Mouse (Mus musculus) left cerebral cortex, adult 18-20 months (tissue): ENCODE measurements around the gene Rnase2a. TPM values are rescaled to one million over a fixed set of nuclear protein-coding genes. Genes with fewer than 3 reads are reported as not detected.
"Not testable (repeated sequence)": the region's sequence is repeated elsewhere in the genome, so short reads cannot be mapped to it uniquely, and the experiment has no call there.

Experiments used
- DNase-seq, 2 experiments: peaks; one replicate each; pipeline ENCODE4 v3.0.0; 2021 to 2022; ENCODE audit warnings: low spot score in 2 of 2, mixed read lengths in 1 of 2
- long read RNA-seq, 2 experiments: library from polyadenylated mRNA; stranded (forward); transcript quantifications; one replicate each; pipeline ENCODE4 v2.0.0; 2021
- total RNA-seq, 2 experiments: library from RNA; stranded (reverse); gene quantifications; 2 replicates each; pipeline ENCODE4 v1.2.3; 2021

Rnase2a gene
- not detected for total RNA-seq
- long read RNA-seq, experiment 1 = 0 reads
- long read RNA-seq, experiment 2 = 0 reads

- DNase-seq = no peak
These were observed at the start of gene Rnase2a for GRCm38 (mm10) chr14:51256041-51256440. Rnase2a (minus strand) TSS chr14:51256112.

- peak; percentile 3 to 8 for DNase-seq
These were observed 35.6 kb upstream of the Rnase2a start for GRCm38 (mm10) chr14:51291505-51291904.

DNA sequence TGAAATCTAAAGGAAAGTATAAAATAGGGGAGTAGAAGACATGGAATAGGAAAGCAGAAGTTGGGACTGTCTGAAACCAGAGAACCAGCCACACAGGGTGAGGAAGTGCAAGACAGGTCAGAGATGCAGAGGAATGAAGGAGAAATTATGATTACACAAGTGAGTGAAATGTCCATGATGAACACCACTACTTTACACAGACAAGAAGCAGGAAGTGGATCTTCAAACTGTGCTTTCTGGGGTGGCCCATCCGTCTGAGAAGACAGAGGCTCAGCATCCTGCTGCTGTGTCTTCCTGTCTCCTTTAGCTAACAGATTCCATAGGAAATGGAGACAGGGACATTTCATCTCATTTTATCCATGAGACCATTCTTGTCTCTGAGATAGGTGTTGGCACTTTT, 22.6 kb upstream of the Rnase2a start:
- not testable (repeated sequence) for DNase-seq

DNA sequence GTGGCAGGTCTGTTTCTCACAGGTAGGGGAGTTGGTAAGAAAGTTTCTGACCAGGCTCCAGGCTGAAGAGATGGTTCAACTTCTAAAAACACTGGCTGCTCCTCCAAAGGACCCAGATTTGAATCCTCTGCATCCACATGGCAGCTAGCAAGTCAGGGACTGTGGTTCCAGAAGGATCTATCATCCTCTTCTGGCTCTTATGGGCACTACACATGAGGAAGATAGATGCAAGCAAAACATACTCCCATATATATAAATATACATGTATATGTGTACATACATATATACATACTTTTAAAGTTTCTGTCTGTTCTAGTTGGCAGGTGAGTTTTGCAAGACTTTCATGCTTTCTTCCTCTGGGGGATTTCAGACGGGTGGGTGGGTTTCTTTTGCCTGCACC, 12.8 kb upstream of the Rnase2a start:
- DNase-seq = no peak

DNA sequence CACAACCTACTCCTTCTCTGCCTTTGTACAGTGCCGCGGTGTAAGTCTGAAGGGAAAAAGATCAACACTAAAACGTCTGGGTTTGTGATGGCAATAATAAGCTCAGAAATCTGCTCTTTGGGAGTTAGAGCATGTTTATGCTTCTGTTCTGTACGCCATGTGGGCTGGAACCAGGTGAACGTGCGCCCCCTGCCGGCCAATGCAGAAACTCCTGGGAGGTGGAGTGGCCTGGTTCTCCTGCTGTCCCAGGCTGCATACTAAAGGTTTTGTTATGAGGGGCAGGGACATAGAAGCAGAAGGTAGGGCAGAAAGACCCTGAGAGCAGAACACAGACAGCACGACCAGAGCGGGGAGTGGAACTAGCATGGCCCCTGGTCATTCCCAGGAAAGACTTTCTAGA, 10.2 kb upstream of the Rnase2a start:
- peak; percentile 72 to 79 for DNase-seq

- no peak for DNase-seq
These were observed 9.8 kb upstream of the Rnase2a start for GRCm38 (mm10) chr14:51265667-51266066.

- no peak for DNase-seq
These were observed 6.5 kb upstream of the Rnase2a start for GRCm38 (mm10) chr14:51262397-51262796.

DNA sequence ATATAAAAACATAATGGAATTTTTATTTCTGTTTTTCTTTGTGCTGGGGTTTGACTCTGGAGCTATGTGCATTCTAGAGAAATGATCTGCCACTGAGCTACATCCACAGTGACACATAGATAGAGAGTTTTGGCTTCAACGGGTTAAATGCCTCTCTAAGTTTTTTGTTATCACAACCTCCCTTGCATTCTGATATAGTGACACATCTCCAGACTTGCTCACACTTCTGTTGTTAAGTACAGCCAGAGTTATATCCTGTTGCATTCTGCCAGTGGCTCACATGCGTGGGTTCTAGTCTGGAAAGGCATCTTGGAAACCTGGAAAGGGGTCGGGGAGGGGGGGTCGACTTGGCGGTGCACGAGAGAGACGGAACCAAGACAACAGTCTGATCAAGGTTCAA, 3.8 kb upstream of the Rnase2a start:
- no peak for DNase-seq

- DNase-seq = no peak
These were observed 2.3 kb downstream of the Rnase2a start for GRCm38 (mm10) chr14:51253569-51253968.

- DNase-seq = not testable (repeated sequence)
These were observed 3.7 kb downstream of the Rnase2a start for GRCm38 (mm10) chr14:51252206-51252605.

GRCm38 (mm10) chr14:51250348-51250747, 5.6 kb downstream of the Rnase2a start:
- DNase-seq = no peak

DNA sequence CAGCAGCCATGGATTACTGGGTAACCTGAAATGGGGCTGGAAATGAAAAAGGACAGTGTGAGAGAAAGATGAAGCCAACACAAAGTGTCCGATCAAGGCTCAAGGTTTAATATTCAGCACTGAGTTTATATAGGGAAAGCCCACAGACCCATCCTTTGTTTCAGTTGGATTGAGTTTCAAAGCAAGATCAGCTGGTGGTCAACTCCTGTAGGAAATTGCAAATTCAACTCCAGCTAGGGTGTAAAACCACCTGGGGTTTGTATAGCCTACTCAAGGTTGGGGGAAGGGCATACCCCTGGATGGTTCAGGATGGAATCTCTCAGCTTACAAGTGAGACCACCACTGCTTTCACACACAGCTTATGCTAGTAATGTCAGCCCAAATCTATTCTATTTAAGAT, 8.2 kb downstream of the Rnase2a start:
- DNase-seq = no peak

DNA sequence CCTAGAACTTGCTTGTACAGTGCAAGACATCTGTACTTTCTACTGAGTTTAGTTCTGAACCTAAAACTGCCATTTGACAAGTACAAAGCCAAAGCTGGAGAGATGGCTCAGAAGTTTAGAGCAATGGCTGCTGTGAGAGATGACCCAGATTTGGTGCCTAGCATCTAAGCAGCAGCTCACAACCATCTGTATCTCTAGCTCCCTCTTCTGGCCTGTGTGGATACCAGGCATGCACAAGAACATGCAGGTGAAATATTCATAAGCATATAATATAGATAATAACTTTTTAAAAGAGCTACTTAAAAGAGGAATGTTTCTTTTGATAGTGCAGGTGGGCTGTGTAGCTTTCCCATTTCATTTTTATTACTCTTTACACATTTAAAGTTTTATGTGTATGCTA, 15.0 kb downstream of the Rnase2a start:
- peak; percentile 34 to 48 for DNase-seq

DNA sequence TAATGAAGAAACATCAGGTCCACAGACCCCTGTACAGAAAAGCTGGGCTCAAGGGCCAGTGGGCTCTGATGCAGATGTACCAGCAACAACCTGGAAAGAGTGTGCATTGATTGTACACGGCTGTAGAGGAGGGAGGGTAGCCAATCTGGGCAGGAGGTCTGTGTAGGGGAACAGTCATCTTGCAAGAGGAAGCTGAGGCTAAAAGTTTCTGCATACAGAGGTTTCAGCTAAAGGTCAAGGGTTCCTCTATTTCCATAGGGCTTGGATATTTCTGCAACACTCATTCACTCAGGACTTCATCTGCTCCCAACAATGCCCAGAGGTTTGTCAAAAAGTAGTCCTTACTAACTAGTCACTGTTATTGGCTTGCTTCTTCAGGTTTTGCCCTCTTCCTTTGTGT, 18.4 kb downstream of the Rnase2a start:
- not testable (repeated sequence) for DNase-seq

GRCm38 (mm10) chr14:51229657-51230056, 26.3 kb downstream of the Rnase2a start:
- DNase-seq = not testable (repeated sequence)

GRCm38 (mm10) chr14:51220075-51220474, 35.8 kb downstream of the Rnase2a start:
- not testable (repeated sequence) for DNase-seq

Other genes starting within 250 kb of the Rnase2a start
- gene Rnase10, start 248.4 kb downstream of the Rnase2a start, total RNA-seq = under 1 TPM in 1 of 2 experiments, not detected in 1; 0.30 TPM
- not detected for gene Rnase9, start 214.2 kb downstream of the Rnase2a start, total RNA-seq
- gene Rnase11, start 205.9 kb downstream of the Rnase2a start, total RNA-seq = not detected
- not detected for gene Rnase12, start 198.5 kb downstream of the Rnase2a start, total RNA-seq
- not detected for gene Olfr750, start 181.7 kb downstream of the Rnase2a start, total RNA-seq
- 10 to 100 TPM; 16.5 to 18.1 TPM for gene Rnase4, start 165.0 kb downstream of the Rnase2a start, total RNA-seq
- gene Ang, start 165.0 kb downstream of the Rnase2a start, total RNA-seq = 1 to 10 TPM; 4.0 to 4.3 TPM
- gene Eddm3b, start 141.7 kb downstream of the Rnase2a start, total RNA-seq = not detected
- not detected for gene Rnase6, start 132.2 kb downstream of the Rnase2a start, total RNA-seq
- gene Rnase1, start 109.3 kb downstream of the Rnase2a start, total RNA-seq = 1 to 10 TPM in 1 of 2 experiments, under 1 TPM in 1; 0.63 to 1.1 TPM
- not detected for gene Rnase2b, start 93.9 kb downstream of the Rnase2a start, total RNA-seq
- not detected for gene Ang2, start 57.0 kb downstream of the Rnase2a start, total RNA-seq
- gene Ear14, start 52.7 kb downstream of the Rnase2a start, total RNA-seq = not detected
- not detected for gene Gm7247, start 105.6 kb upstream of the Rnase2a start, total RNA-seq
- not detected for gene Vmn2r88, start 154.7 kb upstream of the Rnase2a start, total RNA-seq
- gene Vmn2r89, start 195.7 kb upstream of the Rnase2a start, total RNA-seq = not detected